ENCODE assay signal across 8 mouse cellular contexts in genomic region chr3:32395771-32396551, GRCm38 (mm10). TPM values are rescaled to one million over a fixed set of nuclear protein-coding genes. Genes with fewer than 3 reads are reported as not detected.
DNase-seq lines count a peak whose midpoint lies in the region; ATAC-seq and TF ChIP-seq lines count a peak whose summit lies in the region.

No protein-coding gene starts in this region.

- H3K9ac ChIP-seq in limb, embryonic 11.5 days (ENCODE audit: low read length), result peak overlapping the region; percentile 48; the same call in 1 of the 2 replicates
- H3K9ac ChIP-seq in midbrain, embryonic 11.5 days (ENCODE audit: low read length), result peak overlapping the region; percentile 31
- peak overlapping the region; percentile 77 for H3K9ac ChIP-seq in stomach, embryonic 16.5 days (ENCODE audit: low read length)

- no peaks in the 10 kb centered on the region for H3K9me3 ChIP-seq in erythroblast, embryonic 14.5 days (ENCODE audit: control insufficient read depth, low read length)
- H3K9me3 ChIP-seq in limb, embryonic 11.5 days (ENCODE audit: control insufficient read depth, low read length), result no peaks in the 10 kb centered on the region
- H3K9me3 ChIP-seq in midbrain, embryonic 11.5 days (ENCODE audit: control insufficient read depth, low read length), result no peaks in the 10 kb centered on the region
- H3K9me3 ChIP-seq in stomach, embryonic 16.5 days (replicated peaks; ENCODE audit: control insufficient read depth, low read length), result no peaks in the 10 kb centered on the region

- peaks cover 3% of the 10 kb centered on the region for H3K36me3 ChIP-seq in erythroblast, embryonic 14.5 days (ENCODE audit: control insufficient read depth)
- H3K36me3 ChIP-seq in limb, embryonic 11.5 days (ENCODE audit: control insufficient read depth, insufficient read depth, low read length), result no peaks in the 10 kb centered on the region
- no peaks in the 10 kb centered on the region for H3K36me3 ChIP-seq in midbrain, embryonic 11.5 days (ENCODE audit: control insufficient read depth, insufficient read depth, low read length)
- no peaks in the 10 kb centered on the region for H3K36me3 ChIP-seq in stomach, embryonic 16.5 days (ENCODE audit: control insufficient read depth, insufficient read depth, low read length)

- peak; percentile 33 to 48 for DNase-seq in layer of hippocampus, postnatal 10 days (ENCODE audit: low spot score in 2 of 2)
- no peak for DNase-seq in layer of hippocampus, adult 9-11 months
- DNase-seq in limb, embryonic 11.5 days (ENCODE audit: low spot score), result peak; percentile 58
- no peak for DNase-seq in midbrain, embryonic 11.5 days (ENCODE audit: low spot score, missing footprints)

- H3K4me1 ChIP-seq in bone marrow, adult 2 months (ENCODE audit: control insufficient read depth, insufficient read depth, low read length), result peaks cover 6% of the 10 kb centered on the region
- H3K4me1 ChIP-seq in erythroblast, embryonic 14.5 days (ENCODE audit: control insufficient read depth), result peaks cover 36% of the 10 kb centered on the region
- H3K4me1 ChIP-seq in limb, embryonic 11.5 days (ENCODE audit: control insufficient read depth, insufficient read depth, low read length), result peaks cover 20% of the 10 kb centered on the region
- H3K4me1 ChIP-seq in midbrain, embryonic 11.5 days (ENCODE audit: control insufficient read depth, insufficient read depth, low read length), result peaks cover 15% of the 10 kb centered on the region
- peaks cover 16% of the 10 kb centered on the region for H3K4me1 ChIP-seq in stomach, embryonic 16.5 days (ENCODE audit: control insufficient read depth, insufficient read depth, low read length)

- TF ChIP-seq POLR2A in bone marrow, adult 2 months (IDR thresholded peaks at IDR 0.05; ENCODE audit: borderline replicate concordance, control insufficient read depth, low read depth, low read length), result no peak

- peak overlapping the region; percentile 69 for H3K4me2 ChIP-seq in limb, embryonic 11.5 days (ENCODE audit: low read depth, severe bottlenecking)
- H3K4me2 ChIP-seq in midbrain, embryonic 11.5 days, result peak overlapping the region; percentile 76
- peak overlapping the region; percentile 75 for H3K4me2 ChIP-seq in stomach, embryonic 16.5 days (ENCODE audit: low read depth, low read length)

- peak overlapping the region; percentile 44; the same call in 1 of the 2 replicates for H3K27ac ChIP-seq in bone marrow, adult 2 months (ENCODE audit: control insufficient read depth, insufficient read depth, low read depth, low read length, poor library complexity)
- H3K27ac ChIP-seq in limb, embryonic 11.5 days (replicated peaks; ENCODE audit: low read depth, low read length), result no peak overlapping the region
- H3K27ac ChIP-seq in midbrain, embryonic 11.5 days (ENCODE audit: low read depth, low read length), result peak overlapping the region; percentile 46; the same call in 1 of the 2 replicates
- peak overlapping the region; percentile 94 for H3K27ac ChIP-seq in stomach, embryonic 16.5 days (ENCODE audit: low read length)

- H3K27me3 ChIP-seq in erythroblast, embryonic 14.5 days (ENCODE audit: control insufficient read depth), result no peaks in the 10 kb centered on the region
- H3K27me3 ChIP-seq in limb, embryonic 11.5 days (ENCODE audit: control insufficient read depth, insufficient read depth, low read length), result no peaks in the 10 kb centered on the region
- no peaks in the 10 kb centered on the region for H3K27me3 ChIP-seq in midbrain, embryonic 11.5 days (ENCODE audit: control insufficient read depth, insufficient read depth, low read length)
- H3K27me3 ChIP-seq in stomach, embryonic 16.5 days (ENCODE audit: control insufficient read depth, insufficient read depth, low read length), result no peaks in the 10 kb centered on the region

- peak; percentile 5 to 14; a peak in 3 of 4 replicates for ATAC-seq in hematopoietic stem cell, adult 5-6 weeks (replicated peaks in 1 of 2; ENCODE audit: insufficient read depth in 1 of 2, low FRiP score in 2 of 2, low TSS enrichment in 1 of 2, low read depth in 1 of 2, poor library complexity in 2 of 2, severe bottlenecking in 2 of 2)
- 0 out of 2 replicates have a peak, but pooled peaks have one; percentile 1 for ATAC-seq in limb, embryonic 11.5 days (ENCODE audit: insufficient number of reproducible peaks, low FRiP score, low TSS enrichment, low read depth)
- no peak for ATAC-seq in midbrain, embryonic 11.5 days (ENCODE audit: low FRiP score)
- no peak; the same call in 1 of the 2 replicates for ATAC-seq in stomach, embryonic 16.5 days (ENCODE audit: insufficient read depth, low FRiP score)

- WGBS in bone marrow, adult 2 months, result 16% methylated on average over 24 of the region's 24 CpGs
- WGBS in limb, embryonic 11.5 days, result 26% methylated on average over 23 of the region's 24 CpGs
- WGBS in midbrain, embryonic 11.5 days, result 26% methylated on average over 23 of the region's 24 CpGs
- 16% methylated on average over 23 of the region's 24 CpGs for WGBS in stomach, embryonic 16.5 days

- H3K4me3 ChIP-seq in bone marrow, adult 2 months (replicated peaks; ENCODE audit: control insufficient read depth, low read depth, low read length), result peak overlapping the region; percentile 59
- H3K4me3 ChIP-seq in erythroblast, embryonic 14.5 days (replicated peaks), result peak overlapping the region; percentile 94
- peak overlapping the region; percentile 95 for H3K4me3 ChIP-seq in limb, embryonic 11.5 days (ENCODE audit: low read depth, low read length)
- H3K4me3 ChIP-seq in midbrain, embryonic 11.5 days (ENCODE audit: low read depth, low read length), result peak overlapping the region; percentile 91
- peak overlapping the region; percentile 62 for H3K4me3 ChIP-seq in stomach, embryonic 16.5 days (replicated peaks; ENCODE audit: low read length)

- TF ChIP-seq CTCF in bone marrow, adult 2 months (IDR thresholded peaks at IDR 0.05; ENCODE audit: control insufficient read depth, insufficient read depth, low read length), result no peak

RNA-seq across cellular contexts. Expression of gene Pik3ca, which starts 1.5 kb away (rescaled TPM):
- 10 to 100 TPM; 42.0 to 46.3 TPM for total RNA-seq in layer of hippocampus, postnatal 10 days (2021)
- polyA plus RNA-seq in bone marrow, adult 2 months (2011; ENCODE audit: insufficient read depth, insufficient read length, low replicate concordance, missing spikeins), result 6.3 and 8.7 TPM in 2 replicates
- 0.11 and 0.21 TPM in 2 replicates for polyA plus RNA-seq in erythroblast, embryonic 14.5 days (2012)
- 39.6 and 60.9 TPM in 2 replicates for total RNA-seq in hematopoietic stem cell, adult 5-6 weeks (2017)
- polyA plus RNA-seq in limb, embryonic 11.5 days (2014; fragmentation: Nextera tagmentation; extraction: Ambion mirVana), result 16.1 and 16.9 TPM in 2 replicates
- 12.7 and 14.0 TPM in 2 replicates for polyA plus RNA-seq in midbrain, embryonic 11.5 days (2014; fragmentation: Nextera tagmentation; extraction: Ambion mirVana)
- 7.3 and 8.2 TPM in 2 replicates for polyA plus RNA-seq in stomach, embryonic 16.5 days (2015; fragmentation: Nextera tagmentation; extraction: Ambion mirVana)

RNA-seq across cellular contexts. Expression of gene Zmat3, which starts 30.1 kb away (rescaled TPM):
- 10 to 100 TPM; 64.5 to 66.5 TPM for total RNA-seq in layer of hippocampus, postnatal 10 days (2021)
- 1.3 and 6.0 TPM in 2 replicates for polyA plus RNA-seq in bone marrow, adult 2 months (2011; ENCODE audit: insufficient read depth, insufficient read length, low replicate concordance, missing spikeins)
- polyA plus RNA-seq in erythroblast, embryonic 14.5 days (2012), result 0.01 and 0.02 TPM in 2 replicates
- 1.1 and 1.3 TPM in 2 replicates for total RNA-seq in hematopoietic stem cell, adult 5-6 weeks (2017)
- 5.9 and 7.6 TPM in 2 replicates for polyA plus RNA-seq in limb, embryonic 11.5 days (2014; fragmentation: Nextera tagmentation; extraction: Ambion mirVana)
- 10.7 and 12.1 TPM in 2 replicates for polyA plus RNA-seq in midbrain, embryonic 11.5 days (2014; fragmentation: Nextera tagmentation; extraction: Ambion mirVana)
- polyA plus RNA-seq in stomach, embryonic 16.5 days (2015; fragmentation: Nextera tagmentation; extraction: Ambion mirVana), result 5.7 and 6.4 TPM in 2 replicates

Comparison
In these comparisons a context has a peak if more than half of its experiments do, and no peak if none do; other contexts are left out.
1. DNase-seq: peak in layer of hippocampus, postnatal 10 days (2 of 2) and limb, embryonic 11.5 days (single experiment); none in layer of hippocampus, adult 9-11 months (single experiment) and midbrain, embryonic 11.5 days (single experiment).
2. ATAC-seq: peak in hematopoietic stem cell, adult 5-6 weeks (2 of 2) and limb, embryonic 11.5 days (single experiment); none in midbrain, embryonic 11.5 days (single experiment) and stomach, embryonic 16.5 days (single experiment).
3. Peak in every context shown above with its lines, with median percentiles within 50 percentile points of each other: H3K4me3 ChIP-seq, H3K4me2 ChIP-seq and H3K9ac ChIP-seq.